Mouse (Mus musculus) lung, embryonic 16.5 days (tissue): ENCODE results near the gene 1700001C19Rik. TPM values are rescaled to one million over a fixed set of nuclear protein-coding genes. Genes with fewer than 3 reads are reported as not detected.

ENCODE experiments used
- ATAC-seq: fragments of 200-750 bp; cut with Nextera tagmentation; 2 replicates; pipeline ENCODE4 v1.8.0; 2017; ENCODE audit warnings: low read depth, mild to moderate bottlenecking, moderate library complexity
- H3K27ac ChIP-seq: fragments of 300-500 bp; sonication (generic); 2 replicates; pipeline ENCODE4 v1.5.1; 2014; ENCODE audit warnings: mild to moderate bottlenecking, control low read depth, low read length
- H3K27me3 ChIP-seq: fragments of 300-500 bp; sonication (generic); 2 replicates; pipeline ENCODE4 v1.6.1; 2014; ENCODE audit warnings: low read depth, low read length, mixed read lengths; ENCODE audit not compliant: control insufficient read depth, insufficient read depth
- H3K36me3 ChIP-seq: fragments of 300-500 bp; sonication (generic); 2 replicates; pipeline ENCODE4 v1.6.1; 2014; ENCODE audit warnings: low read length; ENCODE audit not compliant: control insufficient read depth, insufficient read depth
- H3K4me1 ChIP-seq: fragments of 300-500 bp; sonication (generic); replicated peaks from 2 replicates; pipeline ENCODE4 v1.6.1; 2014; ENCODE audit warnings: low read length, mixed read lengths; ENCODE audit not compliant: control insufficient read depth, insufficient read depth
- H3K4me2 ChIP-seq: fragments of 300-500 bp; sonication (generic); 2 replicates; pipeline ENCODE4 v1.6.1; 2014; ENCODE audit warnings: low read depth, low read length, control low read depth
- H3K4me3 ChIP-seq: fragments of 300-500 bp; sonication (generic); 2 replicates; pipeline ENCODE4 v1.5.1; 2014; ENCODE audit warnings: mild to moderate bottlenecking, low read length, control low read depth
- H3K9ac ChIP-seq: fragments of 300-500 bp; sonication (generic); 2 replicates; pipeline ENCODE4 v1.6.1; 2014; ENCODE audit warnings: low read length, control low read depth
- H3K9me3 ChIP-seq: fragments of 300-500 bp; sonication (generic); 2 replicates; pipeline ENCODE4 v1.6.1; 2016; ENCODE audit warnings: low read length; ENCODE audit not compliant: control insufficient read depth
- WGBS: fragments of 180-500 bp; shearing (Covaris S2); extraction: QIAGEN DNeasy Blood & Tissue Kit; methylation state at CpG from one replicate; pipeline ENCODE4 v1.1.7; 2014; 5-methylcytosine and 5-hydroxymethylcytosine counted together
- polyA plus RNA-seq: library from polyadenylated mRNA; unstranded; fragments of >200 nt; fragmentation: Nextera tagmentation; extraction: Ambion mirVana; gene quantifications from 2 replicates; pipeline ENCODE4 v1.2.1, GENCODE M21; 2015

1700001C19Rik gene
- polyA plus RNA-seq, 1 experiment from 2014 or later: not detected

DNA sequence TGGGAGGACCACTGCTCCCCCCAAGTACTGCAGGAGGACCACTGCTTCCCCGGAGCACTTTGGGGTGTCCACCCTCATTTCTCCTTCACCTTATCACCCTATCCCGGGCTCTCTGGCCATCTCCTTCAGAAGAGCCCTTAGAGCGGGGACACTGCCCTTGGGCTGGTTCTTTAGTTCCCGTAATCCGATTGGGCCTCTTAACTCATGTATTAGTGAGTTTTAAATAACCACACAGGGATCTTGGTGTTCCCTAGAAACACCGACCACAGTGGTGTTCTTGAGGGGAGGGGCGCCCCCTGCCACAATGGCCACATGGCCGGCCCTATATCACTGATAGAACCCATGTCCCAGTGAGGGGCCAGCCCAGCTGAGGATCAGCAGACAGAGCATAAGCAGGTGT, 38.1 kb downstream of the 1700001C19Rik start:
- Histone ChIP-seq H3K27ac (no peak overlapping the region), H3K4me1 (peaks cover 14% of the 10 kb centered on the region), H3K4me2 (no peak overlapping the region), H3K9ac (no peak overlapping the region), H3K4me3 (no peak overlapping the region), H3K36me3 (no peaks in the 10 kb centered on the region), H3K27me3 (peaks cover 11% of the 10 kb centered on the region; the same call in 1 of the 2 replicates), H3K9me3 (no peaks in the 10 kb centered on the region)
- ATAC-seq: no peak
- WGBS: 83% methylated on average over 8 of the region's 8 CpGs

DNA sequence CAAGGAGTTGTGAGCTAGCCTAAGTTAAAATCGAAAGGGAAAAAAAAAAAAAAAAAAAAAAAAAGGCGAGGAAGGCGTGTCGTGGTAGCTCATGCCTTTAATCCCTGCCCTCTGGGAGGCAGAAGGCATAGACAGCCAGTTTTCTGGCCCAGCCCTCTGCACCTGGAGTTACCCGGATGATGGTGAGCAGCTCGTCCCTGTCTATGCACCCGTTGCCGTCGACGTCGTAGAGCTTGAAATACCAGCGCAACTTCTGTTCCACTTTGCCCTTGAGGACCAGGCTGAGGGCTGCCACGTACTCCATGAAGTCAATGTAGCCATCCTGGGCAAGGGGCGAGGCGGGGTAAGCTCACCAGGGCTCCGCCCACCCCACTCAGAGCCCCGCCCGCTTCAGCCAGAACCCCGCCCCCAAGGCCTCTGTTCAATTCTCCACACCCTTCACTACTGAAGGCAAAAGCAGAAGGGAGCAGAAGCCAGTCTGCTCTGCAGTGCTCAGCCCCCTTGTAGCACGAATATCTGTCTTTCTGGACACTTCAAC, 41.7 kb downstream of the 1700001C19Rik start:
- Histone ChIP-seq H3K4me3 (peak overlapping the region; percentile 46), H3K4me1 (peaks cover 14% of the 10 kb centered on the region), H3K9ac (peak overlapping the region; percentile 57), H3K27me3 (peaks cover 11% of the 10 kb centered on the region; the same call in 1 of the 2 replicates), H3K4me2 (peak overlapping the region; percentile 74), H3K36me3 (no peaks in the 10 kb centered on the region), H3K27ac (no peak overlapping the region), H3K9me3 (no peaks in the 10 kb centered on the region; the same call in 1 of the 2 replicates)
- peak; percentile 91 for ATAC-seq
- WGBS: 2% methylated on average over 20 of the region's 20 CpGs

DNA sequence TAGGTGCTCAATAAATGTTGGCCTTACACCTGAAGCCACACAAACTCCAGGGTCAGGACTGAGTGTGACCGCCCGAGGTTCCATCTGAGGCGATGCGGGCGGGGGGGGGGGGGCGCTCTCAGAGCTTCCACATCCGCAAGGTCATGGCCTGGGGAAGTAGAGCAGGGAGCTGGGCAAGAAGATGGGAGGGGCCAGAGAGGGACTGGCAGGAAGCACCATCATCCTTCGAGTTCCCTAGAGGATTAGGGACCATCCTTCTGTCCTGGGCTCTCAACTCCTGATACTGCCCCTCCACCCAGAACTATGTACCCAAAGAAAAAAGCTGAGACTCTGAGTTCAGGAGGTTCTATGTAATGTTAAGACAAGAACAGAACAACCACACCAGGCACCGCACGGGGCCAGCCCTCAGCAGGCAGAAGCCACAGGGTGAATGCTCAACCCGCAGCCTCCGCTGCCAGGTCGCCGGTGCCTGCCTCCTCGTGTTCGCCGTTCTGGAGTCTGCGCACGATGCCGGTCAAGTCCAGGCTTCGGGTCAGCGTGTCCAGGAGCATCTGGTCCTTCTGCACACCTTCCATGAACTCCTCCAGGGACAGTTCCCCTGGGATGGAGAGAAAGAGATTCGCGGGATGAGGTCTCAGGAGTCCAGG, 42.8 kb downstream of the 1700001C19Rik start:
- Histone ChIP-seq H3K4me1 (peaks cover 14% of the 10 kb centered on the region), H3K4me2 (peak overlapping the region; percentile 74), H3K9me3 (no peaks in the 10 kb centered on the region; the same call in 1 of the 2 replicates), H3K27me3 (peaks cover 11% of the 10 kb centered on the region; the same call in 1 of the 2 replicates), H3K4me3 (peak overlapping the region; percentile 46), H3K36me3 (no peaks in the 10 kb centered on the region), H3K27ac (no peak overlapping the region), H3K9ac (0 out of 2 replicates have a peak overlapping the region, but pooled peaks have one; percentile 57)
- 17% methylated on average over 23 of the region's 24 CpGs for WGBS
- 0 out of 2 replicates have a peak, but pooled peaks have one; percentile 11 for ATAC-seq

DNA sequence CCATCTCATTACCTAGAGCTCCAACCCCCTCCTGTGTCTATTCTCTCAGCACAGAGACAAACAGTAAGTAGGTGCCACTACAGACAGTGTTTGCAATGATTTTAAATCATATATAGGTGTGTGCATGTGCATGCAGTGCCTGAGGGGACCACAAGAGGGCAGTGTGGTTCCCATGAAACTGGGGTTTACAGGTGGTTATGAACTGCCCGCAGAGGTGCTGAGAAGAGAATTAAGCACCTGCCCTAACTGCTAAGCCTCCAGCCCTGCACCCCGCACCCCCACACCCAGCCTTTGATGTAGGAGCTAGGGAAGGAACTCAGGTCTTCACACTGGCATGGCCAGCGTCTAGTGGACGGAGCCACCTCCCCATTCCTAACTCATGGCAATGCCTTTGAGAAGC, 50.5 kb downstream of the 1700001C19Rik start:
- Histone ChIP-seq H3K4me2 (no peak overlapping the region), H3K36me3 (no peaks in the 10 kb centered on the region), H3K9ac (no peak overlapping the region), H3K27ac (no peak overlapping the region), H3K4me1 (no peaks in the 10 kb centered on the region), H3K27me3 (no peaks in the 10 kb centered on the region), H3K4me3 (no peak overlapping the region), H3K9me3 (no peaks in the 10 kb centered on the region; the same call in 1 of the 2 replicates)
- ATAC-seq: no peak
- 62% methylated on average over 4 of the region's 4 CpGs for WGBS

DNA sequence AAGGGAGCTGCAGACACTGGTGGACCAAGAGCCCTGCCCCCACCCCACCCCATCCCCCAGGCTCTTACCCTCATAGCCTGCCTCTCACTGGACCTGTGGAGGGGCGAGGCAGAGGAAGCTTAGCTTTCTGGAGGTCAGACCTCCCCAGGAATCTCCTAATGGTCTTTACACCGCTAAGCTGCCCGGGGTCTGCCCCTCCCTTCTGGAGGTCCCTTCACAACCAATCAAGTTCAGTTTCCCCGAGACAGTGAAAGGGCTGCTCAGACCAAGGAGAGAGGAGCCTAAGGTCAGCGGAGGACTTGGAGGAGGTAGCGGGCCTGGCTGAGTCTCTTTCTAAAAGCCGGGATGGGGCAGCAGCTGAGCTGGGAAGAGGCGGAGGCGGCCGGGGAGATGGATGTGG, 52.0 kb downstream of the 1700001C19Rik start, which contains the start of gene Guca1b:
Gene Guca1b, plus strand, starts transcription at position 249 of the 400 bp plus-strand sequence.
- no peak for ATAC-seq
- Histone ChIP-seq H3K4me1 (no peaks in the 10 kb centered on the region), H3K9ac (no peak within 1 kb of the TSS), H3K4me2 (no peak within 1 kb of the TSS), H3K36me3 (no peaks in the 10 kb centered on the region; the same call in 1 of the 2 replicates), H3K9me3 (no peaks in the 10 kb centered on the region; the same call in 1 of the 2 replicates), H3K27ac (no peak within 1 kb of the TSS), H3K4me3 (no peak within 1 kb of the TSS), H3K27me3 (no peaks in the 10 kb centered on the region)
- WGBS: 32% methylated on average over 10 of the region's 10 CpGs

DNA sequence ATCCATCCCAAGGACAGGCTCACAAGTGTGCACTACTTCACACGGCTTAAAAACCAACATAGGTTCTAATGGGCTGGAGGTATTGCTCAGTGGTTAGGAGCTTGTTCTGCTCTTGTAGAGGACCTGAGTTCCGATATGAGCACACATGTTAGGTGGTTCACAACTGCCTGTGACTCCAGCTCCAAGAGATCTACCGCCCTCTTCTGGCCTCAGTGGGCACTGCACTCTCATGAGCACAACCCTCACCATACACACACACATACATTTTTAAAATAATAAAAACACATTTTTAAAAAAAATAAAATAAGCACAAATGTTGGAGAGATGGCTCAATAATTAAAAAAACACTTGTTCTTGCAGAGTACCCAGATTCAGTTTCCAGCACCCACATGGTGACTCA, 53.1 kb downstream of the 1700001C19Rik start:
- WGBS: 90% methylated on average over 3 of the region's 3 CpGs
- H3K4me1 ChIP-seq: no peaks in the 10 kb centered on the region
- no peak for ATAC-seq

DNA sequence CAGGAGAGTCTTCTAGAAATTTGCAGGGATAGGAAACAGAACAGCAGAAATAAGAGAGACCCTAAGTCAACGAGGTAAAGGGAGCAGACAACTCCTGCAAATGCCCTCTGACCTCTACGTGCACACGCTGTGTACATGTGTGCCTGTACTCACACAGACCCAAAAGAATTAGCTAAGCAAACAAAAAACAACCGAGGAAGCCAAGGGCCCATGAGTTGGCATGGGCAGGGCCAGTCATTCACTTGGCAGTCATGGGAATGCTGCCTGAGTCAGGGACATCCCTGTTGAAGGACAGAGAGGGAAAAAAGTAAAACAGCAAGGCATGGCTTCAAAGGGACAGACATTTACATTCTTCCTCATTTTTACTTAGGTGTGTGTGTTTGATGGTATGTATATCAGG, 53.9 kb downstream of the 1700001C19Rik start:
- H3K9ac ChIP-seq: no peak overlapping the region
- H3K4me1 ChIP-seq: no peaks in the 10 kb centered on the region
- H3K4me2 ChIP-seq: no peak overlapping the region
- H3K27me3 ChIP-seq: no peaks in the 10 kb centered on the region
- no peak overlapping the region for H3K4me3 ChIP-seq
- ATAC-seq: no peak
- no peak overlapping the region for H3K27ac ChIP-seq
- 67% methylated on average over 4 of the region's 4 CpGs for WGBS
- peaks cover 8% of the 10 kb centered on the region; the same call in 1 of the 2 replicates for H3K36me3 ChIP-seq
- no peaks in the 10 kb centered on the region; the same call in 1 of the 2 replicates for H3K9me3 ChIP-seq

More for the DNA sequence above, 53.1 kb downstream of the 1700001C19Rik start:
- no peak overlapping the region for H3K4me2 ChIP-seq
- no peak overlapping the region for H3K4me3 ChIP-seq
- H3K9me3 ChIP-seq: no peaks in the 10 kb centered on the region; the same call in 1 of the 2 replicates
- H3K27me3 ChIP-seq: no peaks in the 10 kb centered on the region
- peaks cover 6% of the 10 kb centered on the region; the same call in 1 of the 2 replicates for H3K36me3 ChIP-seq
- no peak overlapping the region for H3K9ac ChIP-seq
- no peak overlapping the region for H3K27ac ChIP-seq

DNA sequence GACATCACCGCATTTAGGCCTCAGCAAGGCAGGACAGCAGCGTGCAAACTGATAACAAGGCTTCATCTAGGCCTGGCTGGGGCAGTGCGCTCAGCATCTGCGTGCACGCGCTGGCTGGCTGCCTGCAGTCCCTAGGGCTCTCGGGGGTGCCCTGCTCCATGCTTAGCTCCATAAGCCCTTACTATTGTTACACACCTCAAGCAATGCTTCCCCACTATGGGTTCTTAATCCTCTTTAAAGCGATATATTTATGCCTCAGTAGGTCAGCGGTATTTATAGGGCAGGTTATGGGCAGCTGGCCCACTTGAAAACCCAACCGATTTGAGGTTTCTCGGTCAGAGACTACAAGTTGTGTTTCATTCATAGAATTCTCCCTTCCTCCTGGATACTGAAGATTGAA, 55.3 kb downstream of the 1700001C19Rik start:
- H3K9ac ChIP-seq: no peak overlapping the region
- H3K27me3 ChIP-seq: no peaks in the 10 kb centered on the region
- H3K9me3 ChIP-seq: no peaks in the 10 kb centered on the region; the same call in 1 of the 2 replicates
- WGBS: 88% methylated on average over 11 of the region's 11 CpGs
- H3K36me3 ChIP-seq: peaks cover 13% of the 10 kb centered on the region; the same call in 1 of the 2 replicates
- no peak for ATAC-seq
- H3K4me1 ChIP-seq: no peaks in the 10 kb centered on the region
- H3K27ac ChIP-seq: no peak overlapping the region
- no peak overlapping the region for H3K4me3 ChIP-seq
- H3K4me2 ChIP-seq: no peak overlapping the region

DNA sequence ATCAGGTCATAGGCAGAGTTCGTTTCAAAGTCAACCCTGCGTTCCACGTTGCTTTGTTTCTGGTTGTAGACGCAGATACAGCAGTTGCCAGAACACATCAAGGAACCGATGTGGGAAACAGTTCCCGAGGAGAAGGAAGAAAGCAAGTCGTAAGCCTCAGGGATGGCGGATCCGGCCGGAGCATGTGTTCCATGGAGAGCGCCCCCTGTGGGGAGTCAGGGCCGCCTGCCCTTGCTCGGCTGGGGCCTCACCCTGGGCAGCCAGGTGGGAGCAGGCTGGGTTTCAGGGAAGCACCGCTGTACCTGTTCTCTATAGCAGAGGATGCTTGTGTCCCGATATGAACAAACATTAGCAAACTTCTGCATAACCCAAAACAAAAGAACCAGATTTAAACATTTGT, 59.0 kb downstream of the 1700001C19Rik start:
- H3K27ac ChIP-seq: no peak overlapping the region
- 80% methylated on average over 15 of the region's 15 CpGs for WGBS
- H3K36me3 ChIP-seq: peaks cover 26% of the 10 kb centered on the region
- no peaks in the 10 kb centered on the region for H3K27me3 ChIP-seq
- ATAC-seq: no peak
- H3K9ac ChIP-seq: no peak overlapping the region
- H3K9me3 ChIP-seq: no peaks in the 10 kb centered on the region
- no peaks in the 10 kb centered on the region for H3K4me1 ChIP-seq
- H3K4me2 ChIP-seq: no peak overlapping the region
- H3K4me3 ChIP-seq: no peak overlapping the region
